Mouse (Mus musculus): ENCODE measurements at regions not wholly inside any gene's neighbourhood (a gene's known extent, or its start where the extent isn't known, plus 50 kb on each side); places are given as distances from the start of the nearest gene placed in this dataset.
A peak's percentile ranks its signal among the peaks of the same experiment; 100 is the strongest.
"Not testable (repeated sequence)": the region's sequence is repeated elsewhere in the genome, so short reads cannot be mapped to it uniquely, and the experiment has no call there.

DNA sequence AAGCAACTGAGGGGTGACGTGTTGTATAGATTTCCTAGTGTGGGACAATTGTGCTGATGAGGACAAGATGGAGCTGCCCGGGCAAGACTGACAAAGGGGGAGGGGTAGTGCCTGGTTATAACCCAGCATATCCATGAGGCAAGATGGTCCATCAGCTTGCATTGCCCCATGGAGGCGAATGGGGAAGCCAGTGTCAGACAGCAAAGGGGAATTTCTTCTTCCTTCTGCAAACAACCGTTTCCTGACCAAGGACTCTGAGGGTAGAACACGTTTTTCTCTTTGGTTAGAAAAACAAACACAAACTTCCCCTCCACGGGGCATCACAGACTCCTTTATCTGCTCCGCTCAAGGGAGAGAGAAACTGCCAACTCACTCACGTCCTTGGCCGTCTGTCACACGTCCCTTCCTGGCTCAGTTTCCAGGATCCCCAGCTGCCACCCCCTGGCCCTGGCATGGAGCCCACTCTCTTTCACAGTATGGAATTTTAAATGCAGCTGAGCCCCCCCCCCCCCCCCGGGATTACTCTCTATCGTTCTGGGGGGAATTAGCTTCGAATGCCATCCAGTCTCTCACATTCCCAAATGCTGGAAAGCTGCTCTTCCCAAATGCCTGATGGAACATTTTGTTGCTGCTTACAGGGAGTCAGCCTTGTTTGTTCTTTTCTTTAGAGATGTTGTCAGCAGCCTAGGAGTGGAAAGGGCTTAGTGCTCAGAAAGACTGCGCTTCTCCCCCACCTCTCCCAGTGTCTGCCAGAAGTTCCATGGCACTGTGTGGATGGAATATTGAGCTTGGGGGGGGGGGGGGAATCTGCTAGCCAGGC, 69.3 kb downstream of the Tex35 start:
- Histone ChIP-seq H3K9ac (ENCODE audit: low read length) (no peak overlapping the region; the same call in 1 of the 2 replicates), H3K4me2 (replicated peaks; ENCODE audit: low read depth) (peak overlapping the region; percentile 41), H3K27me3 (ENCODE audit: control insufficient read depth, insufficient read depth, low read length) (no peaks in the 10 kb centered on the region), H3K36me3 (ENCODE audit: control insufficient read depth, insufficient read depth, low read length) (no peaks in the 10 kb centered on the region), H3K9me3 (ENCODE audit: control insufficient read depth, low read length) (no peaks in the 10 kb centered on the region), H3K27ac (replicated peaks) (peak overlapping the region; percentile 63), H3K4me3 (ENCODE audit: low read depth, low read length) (peak overlapping the region; percentile 4; the same call in 1 of the 2 replicates), H3K4me1 (replicated peaks; ENCODE audit: control insufficient read depth, insufficient read depth) (no peaks in the 10 kb centered on the region)
- DNase-seq (ENCODE audit: low spot score) (no peak), ATAC-seq (ENCODE audit: low FRiP score, low TSS enrichment) (0 out of 2 replicates have a peak, but pooled peaks have one; percentile 38)
- WGBS: 11% methylated on average over 12 of the region's 14 CpGs
- TF ChIP-seq CTCF (IDR thresholded peaks at IDR 0.05; ENCODE audit: low read depth): no peak
- TF ChIP-seq EP300 (optimal IDR thresholded peaks at IDR 0.05): no peak

DNA sequence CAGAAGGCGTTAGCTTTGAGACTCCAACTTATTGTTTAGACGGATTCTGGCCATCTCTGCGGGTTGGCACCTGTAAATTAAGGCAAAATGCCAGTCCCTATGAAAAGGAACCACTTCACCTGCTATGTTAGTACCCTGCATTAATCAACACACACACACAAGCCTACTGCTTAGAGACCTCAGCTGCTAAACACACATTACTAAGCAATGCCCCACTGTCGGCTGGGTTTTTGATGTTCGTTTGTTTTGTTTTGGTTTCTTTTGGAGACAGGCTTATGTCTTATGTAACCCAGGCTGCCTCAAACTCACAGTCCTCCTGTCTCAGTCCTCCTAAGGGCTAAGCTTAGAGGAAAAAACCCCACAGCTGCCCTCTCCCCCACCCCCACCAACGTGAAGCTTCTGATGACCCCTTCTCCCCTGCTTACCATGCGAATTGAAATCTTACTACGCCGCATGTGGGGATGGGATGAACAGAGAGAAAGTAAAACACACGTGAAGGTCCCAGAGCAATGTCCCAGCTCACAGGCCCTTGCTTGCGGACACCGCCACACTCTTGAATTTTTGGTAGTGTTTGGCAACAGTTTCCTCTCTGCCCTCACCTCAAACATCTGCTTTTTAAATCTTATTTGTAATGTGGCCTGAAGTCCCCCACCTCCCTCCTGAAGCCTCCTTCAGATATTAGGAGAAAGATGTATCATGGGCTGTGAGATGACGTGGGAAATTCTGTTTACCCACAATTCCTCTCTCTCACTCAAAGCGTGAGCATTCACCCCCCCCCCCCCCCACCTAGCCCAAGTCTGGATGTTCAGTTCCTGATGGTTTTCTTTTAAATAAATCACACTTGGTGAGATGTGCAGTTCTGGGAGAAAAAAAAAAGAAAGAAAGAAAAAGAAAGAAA, 70.1 kb downstream of the Tex35 start:
- ATAC-seq (ENCODE audit: low FRiP score, low TSS enrichment): peak; percentile 17; the same call in 1 of the 2 replicates
- Histone ChIP-seq H3K27ac (replicated peaks) (peak overlapping the region; percentile 63), H3K4me2 (replicated peaks; ENCODE audit: low read depth) (peak overlapping the region; percentile 41; the same call in 1 of the 2 replicates)

DNA sequence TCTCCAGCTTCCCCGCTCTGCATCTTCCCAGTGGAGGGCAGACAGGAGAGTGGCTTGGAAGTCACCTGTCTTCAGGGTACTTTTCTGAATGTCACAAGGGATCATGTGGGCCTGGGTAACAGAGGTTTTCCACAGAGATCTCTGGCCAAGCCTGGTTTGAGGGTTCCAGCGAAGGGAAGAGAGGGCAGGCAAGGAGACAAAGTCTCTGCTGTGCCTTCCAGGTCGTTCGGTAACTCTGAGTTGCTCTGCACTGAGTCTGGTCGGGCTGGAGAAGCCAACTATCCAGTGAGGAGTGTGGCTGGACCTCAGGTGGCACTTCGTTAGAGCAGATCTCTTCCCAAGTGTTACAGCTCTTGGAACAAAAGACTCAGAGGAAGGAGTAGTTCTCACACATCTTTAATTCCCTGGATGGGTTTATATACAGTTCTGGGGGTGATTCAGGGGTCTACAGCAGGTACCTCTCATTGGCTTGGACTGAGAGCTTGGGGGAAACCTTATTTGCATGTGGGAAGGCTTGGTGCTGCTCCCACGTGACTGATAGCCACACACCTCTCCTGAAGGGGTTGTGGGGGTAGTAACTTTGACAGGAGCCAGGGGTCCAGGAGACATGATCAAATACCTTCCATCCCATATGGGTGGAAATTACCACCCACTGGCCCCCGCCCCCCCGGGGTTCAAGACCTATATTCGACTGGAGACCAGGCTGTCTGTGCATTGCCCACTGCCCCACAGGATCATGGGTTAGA, 71.1 kb downstream of the Tex35 start:
- Histone ChIP-seq H3K27me3 (ENCODE audit: control insufficient read depth, insufficient read depth, low read length) (no peaks in the 10 kb centered on the region), H3K4me2 (replicated peaks; ENCODE audit: low read depth) (no peak overlapping the region), H3K36me3 (ENCODE audit: control insufficient read depth, insufficient read depth, low read length) (no peaks in the 10 kb centered on the region), H3K9me3 (ENCODE audit: control insufficient read depth, low read length) (no peaks in the 10 kb centered on the region), H3K9ac (ENCODE audit: low read length) (no peak overlapping the region), H3K4me3 (ENCODE audit: low read depth, low read length) (no peak overlapping the region), H3K4me1 (replicated peaks; ENCODE audit: control insufficient read depth, insufficient read depth) (no peaks in the 10 kb centered on the region), H3K27ac (replicated peaks) (no peak overlapping the region)
- TF ChIP-seq CTCF (IDR thresholded peaks at IDR 0.05; ENCODE audit: low read depth): no peak
- no peak for TF ChIP-seq EP300 (optimal IDR thresholded peaks at IDR 0.05)
- no peak for DNase-seq (ENCODE audit: low spot score)
- ATAC-seq (ENCODE audit: low FRiP score, low TSS enrichment): no peak
- 86% methylated on average over 10 of the region's 10 CpGs for WGBS

More for the DNA sequence above, 70.1 kb downstream of the Tex35 start:
- TF ChIP-seq CTCF (IDR thresholded peaks at IDR 0.05; ENCODE audit: low read depth): no peak
- no peak for TF ChIP-seq EP300 (optimal IDR thresholded peaks at IDR 0.05)
- Histone ChIP-seq H3K9me3 (ENCODE audit: control insufficient read depth, low read length) (no peaks in the 10 kb centered on the region), H3K9ac (ENCODE audit: low read length) (no peak overlapping the region), H3K4me3 (ENCODE audit: low read depth, low read length) (no peak overlapping the region), H3K4me1 (replicated peaks; ENCODE audit: control insufficient read depth, insufficient read depth) (no peaks in the 10 kb centered on the region), H3K27me3 (ENCODE audit: control insufficient read depth, insufficient read depth, low read length) (no peaks in the 10 kb centered on the region), H3K36me3 (ENCODE audit: control insufficient read depth, insufficient read depth, low read length) (no peaks in the 10 kb centered on the region)
- 57% methylated on average over 14 of the region's 14 CpGs for WGBS
- DNase-seq (ENCODE audit: low spot score): no peak

DNA sequence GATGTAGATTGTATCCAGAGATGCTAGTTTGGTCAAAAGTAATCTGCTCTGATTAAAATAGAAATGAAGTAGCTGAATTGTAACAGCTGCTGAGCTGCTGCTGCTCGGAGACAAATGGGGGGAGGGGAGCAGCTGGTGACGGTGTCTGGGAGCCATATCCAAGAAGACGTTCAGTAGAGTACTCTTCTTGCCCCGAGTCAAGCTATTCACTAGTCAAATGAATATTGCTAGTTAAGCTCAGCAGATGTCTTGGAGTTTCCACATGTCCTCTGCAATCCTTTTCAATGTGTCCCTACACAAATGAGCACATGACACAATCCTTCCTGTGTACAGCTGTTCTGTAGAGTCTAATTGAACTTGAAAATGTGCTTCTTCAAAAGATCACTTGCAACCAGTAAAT, 71.7 kb downstream of the Tex35 start:
- Histone ChIP-seq H3K4me1 (replicated peaks; ENCODE audit: control insufficient read depth, insufficient read depth) (no peaks in the 10 kb centered on the region), H3K27me3 (ENCODE audit: control insufficient read depth, insufficient read depth, low read length) (no peaks in the 10 kb centered on the region), H3K9ac (ENCODE audit: low read length) (no peak overlapping the region), H3K4me2 (replicated peaks; ENCODE audit: low read depth) (no peak overlapping the region), H3K9me3 (ENCODE audit: control insufficient read depth, low read length) (no peaks in the 10 kb centered on the region), H3K27ac (replicated peaks) (no peak overlapping the region), H3K4me3 (ENCODE audit: low read depth, low read length) (no peak overlapping the region), H3K36me3 (ENCODE audit: control insufficient read depth, insufficient read depth, low read length) (no peaks in the 10 kb centered on the region)
- ATAC-seq (ENCODE audit: low FRiP score, low TSS enrichment) (no peak), DNase-seq (ENCODE audit: low spot score) (peak; percentile 10)
- no peak for TF ChIP-seq CTCF (IDR thresholded peaks at IDR 0.05; ENCODE audit: low read depth)
- TF ChIP-seq EP300 (optimal IDR thresholded peaks at IDR 0.05): no peak
- 35% methylated on average over 4 of the region's 4 CpGs for WGBS

DNA sequence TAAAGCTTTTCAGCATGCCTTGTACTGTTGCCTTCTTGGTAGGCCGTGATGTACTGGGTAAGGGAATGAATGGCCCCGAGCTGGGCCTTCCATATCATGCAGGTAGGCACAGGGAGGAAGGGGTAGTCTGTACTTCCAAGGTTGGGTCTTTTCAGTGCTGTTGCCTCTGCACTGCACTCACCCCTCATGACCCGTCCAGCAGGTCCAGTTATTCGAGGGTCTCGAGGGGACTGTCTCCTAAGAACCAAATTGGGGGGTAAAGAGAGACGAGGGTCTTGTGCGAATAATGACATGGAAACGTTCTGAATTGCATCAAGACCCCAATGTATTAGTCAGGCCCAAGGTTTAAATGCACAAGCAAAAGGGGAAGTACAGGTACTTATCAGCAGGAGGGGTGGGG, 73.3 kb downstream of the Tex35 start:
- not testable (repeated sequence) for H3K4me2 ChIP-seq (replicated peaks; ENCODE audit: low read depth); H3K9me3 ChIP-seq (ENCODE audit: control insufficient read depth, low read length); H3K27me3 ChIP-seq (ENCODE audit: control insufficient read depth, insufficient read depth, low read length); H3K4me1 ChIP-seq (replicated peaks; ENCODE audit: control insufficient read depth, insufficient read depth); H3K36me3 ChIP-seq (ENCODE audit: control insufficient read depth, insufficient read depth, low read length); H3K9ac ChIP-seq (ENCODE audit: low read length); H3K4me3 ChIP-seq (ENCODE audit: low read depth, low read length); H3K27ac ChIP-seq (replicated peaks)
- peak; percentile 18; the same call in 1 of the 2 replicates for ATAC-seq (ENCODE audit: low FRiP score, low TSS enrichment)
- WGBS: 95% methylated on average over 8 of the region's 8 CpGs
- peak; percentile 8 for DNase-seq (ENCODE audit: low spot score)

Data from stomach, postnatal 0 days (tissue).